Mouse (Mus musculus): ENCODE data around the gene Zfp719. TPM values are rescaled to one million over a fixed set of nuclear protein-coding genes. Genes with fewer than 3 reads are reported as not detected.

Gene Zfp719
- polyA plus RNA-seq (2017; shearing (Covaris generic)) = 4.4 TPM

DNA sequence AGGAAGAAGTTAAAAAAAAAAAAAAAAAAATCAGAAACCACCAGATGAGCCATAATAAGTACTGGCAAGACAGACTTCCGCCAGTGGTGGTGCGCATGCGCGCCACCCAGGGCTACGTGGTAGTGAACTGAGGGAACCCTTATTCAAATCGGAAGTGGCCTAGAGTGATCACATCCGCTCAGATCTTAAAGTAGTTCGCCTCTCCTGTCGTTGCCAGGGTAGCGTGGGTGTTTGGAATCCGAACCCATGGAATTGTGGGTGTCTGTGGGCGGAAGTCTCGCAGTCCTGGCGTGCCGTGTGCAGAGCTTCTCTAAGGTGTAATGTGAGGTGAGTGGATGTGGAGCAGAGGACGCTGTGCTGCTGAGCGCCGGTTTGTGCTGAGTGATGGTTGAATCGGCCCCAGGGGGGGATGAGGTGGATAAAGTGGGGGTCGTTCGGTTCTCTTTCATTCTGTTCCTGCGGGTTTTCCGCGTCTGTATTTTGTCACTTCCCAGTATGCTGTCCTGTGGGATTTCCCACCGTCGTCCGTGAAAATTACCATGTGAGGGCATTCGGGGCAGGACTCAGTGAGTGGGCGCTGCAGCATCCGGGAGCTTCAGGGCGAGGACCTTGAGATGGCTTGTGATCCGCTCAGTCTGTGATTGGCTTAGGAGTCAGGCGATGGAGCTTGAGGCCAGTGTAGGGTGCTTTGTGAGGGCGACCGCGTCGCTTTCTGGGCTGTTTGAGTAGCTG, at the start of gene Zfp719:
Gene Zfp719, plus strand, starts transcription at position 171 of the 732 bp plus-strand sequence.

DNA sequence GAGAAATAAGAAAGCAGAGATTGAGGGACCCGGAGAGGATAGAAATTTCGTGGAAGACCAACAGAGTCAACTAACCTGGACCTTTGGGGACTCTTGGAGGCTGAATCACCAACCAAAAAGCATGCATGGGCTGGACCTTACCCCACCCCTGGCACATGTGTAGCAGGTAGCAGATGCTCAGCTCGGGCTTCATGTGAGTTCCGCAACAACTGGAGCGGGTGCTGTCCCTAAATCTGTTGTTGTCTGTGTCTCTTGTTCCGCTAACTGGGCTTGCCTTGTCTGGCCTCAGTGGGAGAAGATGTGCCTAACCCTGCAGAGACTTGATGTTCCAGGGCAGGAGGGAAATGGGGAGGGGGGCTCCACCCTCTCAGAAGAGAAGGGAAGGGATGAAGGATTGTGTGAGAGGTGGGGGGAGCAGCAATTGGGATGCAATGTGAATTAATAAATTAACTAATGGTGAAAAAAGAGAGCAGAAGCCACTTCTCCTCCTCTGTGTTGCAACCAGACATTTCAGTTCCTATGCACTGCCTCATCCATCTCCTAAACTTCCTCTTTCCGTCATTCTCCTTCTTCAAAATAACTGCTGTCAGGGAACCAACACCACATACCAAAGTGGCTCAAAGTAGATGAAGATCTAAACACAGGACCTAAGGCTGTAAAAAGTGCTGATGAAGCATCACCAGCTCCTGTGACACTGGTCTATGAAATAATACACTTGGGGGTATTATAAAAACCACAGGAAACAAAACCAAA, 35.0 kb upstream of the Zfp719 start, which contains the start of gene Cd33:
Gene Cd33, minus strand, starts transcription at position 204 of the 753 bp plus-strand sequence.

DNA sequence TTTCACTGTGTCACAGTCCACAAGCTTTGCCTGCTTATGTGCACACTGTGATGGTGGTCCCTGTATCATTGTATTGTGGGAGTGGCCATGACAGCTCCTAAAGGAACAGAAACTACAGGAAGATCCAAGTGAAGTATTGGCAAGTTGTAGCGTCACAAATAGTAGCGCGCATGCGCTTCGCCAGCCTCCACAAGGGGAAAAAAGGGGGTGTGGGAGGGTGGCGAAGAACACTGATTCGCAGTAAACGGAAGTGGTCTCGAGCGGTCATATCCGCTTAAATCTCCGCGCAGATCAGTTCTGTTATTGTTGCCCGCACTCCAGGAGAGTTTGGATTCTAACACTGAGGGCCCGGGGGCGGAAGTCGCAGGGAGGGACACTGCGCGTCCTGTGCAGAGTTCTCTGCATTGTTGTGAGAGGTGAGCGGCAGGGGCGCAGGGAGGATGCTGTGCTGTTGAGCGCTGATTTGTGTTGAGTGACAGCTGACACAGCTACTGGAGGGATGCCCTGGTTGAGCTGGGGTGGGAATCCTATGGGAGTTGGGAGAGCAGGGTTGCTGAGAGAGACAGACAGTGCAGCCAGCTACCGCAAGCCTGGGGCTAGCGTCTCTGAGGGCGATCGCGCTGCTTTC, 17.3 kb upstream of the Zfp719 start, which contains the start of gene Zfp658:
Gene Zfp658, plus strand, starts transcription at position 251 of the 628 bp plus-strand sequence.

DNA sequence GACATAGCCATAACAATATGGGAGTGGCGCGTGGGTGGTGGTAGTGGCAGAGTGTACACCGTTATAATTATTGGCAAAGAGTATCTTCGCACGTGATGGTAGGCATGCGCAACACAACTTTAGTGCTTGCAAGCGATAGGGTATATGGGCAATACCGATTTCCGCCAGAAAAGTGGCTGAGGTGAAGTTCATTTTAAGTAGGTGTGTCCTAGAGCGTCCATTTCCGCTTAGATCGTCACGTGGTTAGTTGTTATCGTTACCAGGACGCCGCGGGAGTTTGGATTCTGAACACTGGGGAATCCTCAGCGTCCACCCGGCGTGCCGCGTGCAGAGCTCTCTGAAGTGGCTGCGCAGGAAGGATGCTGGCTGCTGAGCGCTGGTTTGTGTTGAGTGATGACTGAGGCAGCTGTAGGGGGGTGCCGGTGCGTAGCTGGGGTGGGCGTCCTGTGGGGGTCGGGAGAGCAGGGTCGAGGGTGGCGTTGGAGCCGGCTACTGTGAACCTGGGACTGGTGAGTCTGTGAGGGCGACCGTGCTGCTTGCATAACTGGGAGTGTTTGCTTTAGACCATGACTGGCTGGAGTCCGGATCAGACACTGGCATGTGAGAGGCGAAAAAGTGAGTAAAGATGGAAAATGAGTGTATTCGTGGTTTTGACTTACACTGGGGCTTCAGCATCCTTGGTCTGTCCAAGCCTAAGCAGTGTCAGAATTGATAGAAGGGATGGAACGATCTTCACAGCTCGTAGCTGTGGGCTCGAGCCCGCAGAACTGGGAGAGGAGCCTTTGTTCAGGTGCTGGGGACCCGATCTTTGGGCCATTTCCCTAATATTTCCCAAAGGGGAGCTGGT, 27.7 kb downstream of the Zfp719 start, which contains the start of gene Zfp819:
Gene Zfp819, plus strand, starts transcription at position 274 of the 847 bp plus-strand sequence.

DNA sequence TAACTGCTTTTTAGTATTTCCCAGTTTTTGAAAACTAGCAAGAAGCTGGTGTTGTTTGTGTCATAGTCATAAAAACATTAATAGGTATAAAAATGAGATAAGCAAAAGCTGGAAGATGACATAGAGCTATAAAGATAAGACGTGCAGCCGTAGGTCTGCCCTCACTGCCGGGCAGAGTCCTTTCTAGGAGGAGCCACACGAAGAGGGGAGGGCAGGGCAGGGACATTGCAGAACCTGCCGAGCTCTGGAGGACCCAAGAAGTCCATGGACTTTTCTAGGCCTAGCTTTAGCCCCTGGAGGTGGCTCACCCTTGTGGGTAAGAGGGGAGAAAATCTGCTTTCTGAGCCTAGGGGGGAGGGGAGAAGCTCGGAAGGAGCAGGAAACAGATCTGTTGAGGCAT, 55.1 kb downstream of the Zfp719 start, which contains the start of gene Ceacam18:
Gene Ceacam18, plus strand, starts transcription at position 208 of the 400 bp plus-strand sequence.

Other genes starting within 250 kb of the Zfp719 start
- gene Siglecf, start 228.3 kb upstream of the Zfp719 start, polyA plus RNA-seq (2017; shearing (Covaris generic)) = not detected
- gene Siglecg, start 171.4 kb upstream of the Zfp719 start, polyA plus RNA-seq (2017; shearing (Covaris generic)) = 0.14 TPM
- not detected for gene Lim2, start 151.9 kb upstream of the Zfp719 start, polyA plus RNA-seq (2017; shearing (Covaris generic))
- 3.4 TPM for gene Nkg7, start 142.5 kb upstream of the Zfp719 start, polyA plus RNA-seq (2017; shearing (Covaris generic))
- gene Cldnd2, start 138.8 kb upstream of the Zfp719 start, polyA plus RNA-seq (2017; shearing (Covaris generic)) = not detected
- gene Etfb, start 135.5 kb upstream of the Zfp719 start, polyA plus RNA-seq (2017; shearing (Covaris generic)) = 36.6 TPM
- gene Gm45233, start 135.5 kb upstream of the Zfp719 start, polyA plus RNA-seq (2017; shearing (Covaris generic)) = not detected
- 0.75 TPM for gene Vsig10l, start 116.5 kb upstream of the Zfp719 start, polyA plus RNA-seq (2017; shearing (Covaris generic))
- not detected for gene Iglon5, start 89.5 kb upstream of the Zfp719 start, polyA plus RNA-seq (2017; shearing (Covaris generic))
- not detected for gene 4931406B18Rik, start 73.7 kb upstream of the Zfp719 start, polyA plus RNA-seq (2017; shearing (Covaris generic))
- not detected for gene Cd33, start 35.2 kb upstream of the Zfp719 start, polyA plus RNA-seq (2017; shearing (Covaris generic))
- 4.4 TPM for gene Zfp658, start 17.4 kb upstream of the Zfp719 start, polyA plus RNA-seq (2017; shearing (Covaris generic))
- gene Zfp819, start 27.6 kb downstream of the Zfp719 start, polyA plus RNA-seq (2017; shearing (Covaris generic)) = not detected
- not detected for gene Ceacam18, start 55.1 kb downstream of the Zfp719 start, polyA plus RNA-seq (2017; shearing (Covaris generic))
- gene Siglece, start 80.6 kb downstream of the Zfp719 start, polyA plus RNA-seq (2017; shearing (Covaris generic)) = 0.50 TPM
- gene Ctu1, start 92.4 kb downstream of the Zfp719 start, polyA plus RNA-seq (2017; shearing (Covaris generic)) = 6.1 TPM
- not detected for gene Klk14, start 110.8 kb downstream of the Zfp719 start, polyA plus RNA-seq (2017; shearing (Covaris generic))
- gene Klk13, start 133.0 kb downstream of the Zfp719 start, polyA plus RNA-seq (2017; shearing (Covaris generic)) = not detected
- gene Klk12, start 189.3 kb downstream of the Zfp719 start, polyA plus RNA-seq (2017; shearing (Covaris generic)) = not detected
- not detected for gene Klk11, start 195.0 kb downstream of the Zfp719 start, polyA plus RNA-seq (2017; shearing (Covaris generic))
- not detected for gene Klk10, start 201.4 kb downstream of the Zfp719 start, polyA plus RNA-seq (2017; shearing (Covaris generic))
- not detected for gene Klk9, start 212.3 kb downstream of the Zfp719 start, polyA plus RNA-seq (2017; shearing (Covaris generic))
- 69.3 TPM for gene Klk8, start 218.0 kb downstream of the Zfp719 start, polyA plus RNA-seq (2017; shearing (Covaris generic))
- gene Klk7, start 231.7 kb downstream of the Zfp719 start, polyA plus RNA-seq (2017; shearing (Covaris generic)) = not detected
- not detected for gene Klk6, start 244.9 kb downstream of the Zfp719 start, polyA plus RNA-seq (2017; shearing (Covaris generic))